Mouse (Mus musculus): ENCODE results near the gene Itfg1. TPM values are rescaled to one million over a fixed set of nuclear protein-coding genes. Genes with fewer than 3 reads are reported as not detected.
"Not testable (repeated sequence)": the region's sequence is repeated elsewhere in the genome, so short reads cannot be mapped to it uniquely, and the experiment has no call there.

The Itfg1 gene
- 10 to 100 TPM; 58.3 to 59.9 TPM for total RNA-seq (2021)
- long read RNA-seq, experiment 1, transcript Itfg1-201 (18 exons, 3,306 nt), result major isoform, 77 of 85 reads
- long read RNA-seq, experiment 1, partial matches to known transcripts, result 2 of 85 reads
- long read RNA-seq, experiment 1, other reads (novel, unspliced or antisense), result 6 of 85 reads
- long read RNA-seq, experiment 2, transcript Itfg1-201 (18 exons, 3,306 nt), result major isoform, 121 of 142 reads
- long read RNA-seq, experiment 2, partial matches to known transcripts, result 14 of 142 reads
- long read RNA-seq, experiment 2, other reads (novel, unspliced or antisense), result 6 of 142 reads

DNA sequence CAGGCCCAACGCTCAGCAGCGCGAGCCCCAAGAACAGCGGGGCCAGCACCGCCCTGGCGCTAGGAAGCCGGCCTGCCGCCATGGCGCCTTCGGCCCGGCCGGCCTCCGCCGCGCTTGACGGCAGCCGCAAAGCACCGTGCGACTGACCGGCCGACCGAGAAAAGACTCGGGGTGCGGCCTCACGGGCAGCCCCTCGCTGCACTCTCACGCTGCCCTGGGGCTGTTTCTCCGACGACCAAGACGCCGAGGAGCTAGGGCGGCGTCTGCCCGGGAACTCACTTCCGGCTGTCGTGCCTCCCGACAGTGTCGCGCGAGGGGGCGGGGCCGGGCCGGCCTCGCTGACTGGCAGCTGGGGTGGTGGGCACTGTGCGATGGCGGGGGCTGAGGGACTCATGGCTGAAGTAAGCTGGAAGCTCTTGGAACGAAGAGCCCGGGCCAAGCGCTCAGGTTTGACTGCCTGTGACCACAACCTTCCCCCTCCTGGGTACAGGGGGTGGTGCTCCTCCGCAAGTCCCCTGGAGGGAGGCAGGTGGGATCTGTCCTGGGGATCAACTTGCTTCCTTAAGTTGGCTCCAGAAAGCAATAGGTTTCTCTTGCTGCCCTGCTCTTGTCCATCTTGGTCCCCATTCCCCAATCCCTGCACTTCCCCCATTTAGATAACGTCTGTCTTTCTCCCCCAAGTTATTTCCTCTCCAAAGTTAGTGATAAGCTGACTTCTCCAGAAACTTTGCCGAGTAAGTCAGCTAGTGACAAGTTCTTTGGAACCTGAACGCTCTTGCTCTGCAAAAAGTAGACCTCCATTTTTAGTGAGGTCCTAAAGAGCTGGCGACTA, at the start of gene Itfg1, which contains the start of gene Phkb:
Itfg1 (minus strand) TSS at position 265 of the 832 bp plus-strand sequence.
Phkb (plus strand) TSS at position 303 of the 832 bp plus-strand sequence.
- peak; percentile 81 to 85 for DNase-seq (ENCODE audit: low spot score in 2 of 2)

DNA sequence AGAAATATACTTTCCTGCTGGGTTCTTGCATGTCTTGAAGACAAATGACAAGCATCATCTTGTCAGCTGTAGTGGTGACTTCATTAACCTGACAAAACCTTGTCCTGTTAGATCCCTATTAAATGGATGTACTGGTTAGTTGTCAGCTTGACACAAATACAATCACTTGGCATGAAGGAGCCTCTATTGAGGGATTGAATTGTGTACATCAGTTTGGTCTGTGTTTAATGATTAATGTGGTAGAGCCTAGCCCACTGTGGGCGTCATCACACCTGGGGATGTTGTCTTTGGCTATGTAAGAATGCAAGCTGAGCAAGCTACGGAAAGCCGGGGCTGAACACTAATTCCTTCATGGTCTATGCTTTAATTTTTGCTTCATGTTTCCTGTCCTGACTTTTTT, 44.1 kb upstream of the Itfg1 start:
- DNase-seq (ENCODE audit: low spot score in 2 of 2), result no peak

DNA sequence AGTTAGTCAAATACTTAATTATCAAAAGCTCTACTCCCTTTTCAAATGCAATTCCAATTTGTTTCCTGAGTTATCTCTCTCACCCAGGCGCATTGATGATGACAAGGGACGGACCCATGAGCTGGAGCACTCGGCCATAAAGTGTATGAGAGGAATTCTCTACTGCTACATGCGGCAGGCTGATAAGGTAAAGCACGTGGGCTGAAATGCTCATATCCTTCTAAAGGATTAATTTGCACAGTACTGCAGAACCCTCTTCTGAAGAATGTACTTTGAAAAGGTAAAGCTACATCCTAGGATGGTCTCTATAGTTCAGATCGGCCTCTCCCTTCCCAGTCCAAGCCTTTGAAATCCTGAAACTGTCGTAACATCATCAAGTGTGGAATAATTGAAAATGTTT, 38.9 kb upstream of the Itfg1 start:
- no peak for DNase-seq (ENCODE audit: low spot score in 2 of 2)

DNA sequence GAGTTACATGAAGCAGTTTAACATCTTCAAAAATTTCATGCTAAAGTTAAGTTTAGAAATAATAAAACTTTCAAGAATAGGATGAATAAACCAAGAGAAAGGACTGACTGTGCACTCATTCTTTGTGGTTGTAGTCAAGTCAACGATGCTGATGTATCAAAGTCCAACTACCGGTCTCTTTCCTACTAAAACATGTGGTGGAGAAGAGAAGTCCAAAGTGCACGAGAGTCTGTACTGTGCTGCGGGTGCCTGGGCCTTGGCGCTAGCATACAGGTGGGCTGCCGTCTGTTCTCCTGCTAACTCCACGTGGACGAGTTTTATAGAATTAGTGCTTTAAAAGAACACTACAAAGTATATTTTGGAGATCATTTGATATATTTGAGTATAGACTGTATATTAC, 37.3 kb upstream of the Itfg1 start:
- DNase-seq (ENCODE audit: low spot score in 2 of 2), result no peak

DNA sequence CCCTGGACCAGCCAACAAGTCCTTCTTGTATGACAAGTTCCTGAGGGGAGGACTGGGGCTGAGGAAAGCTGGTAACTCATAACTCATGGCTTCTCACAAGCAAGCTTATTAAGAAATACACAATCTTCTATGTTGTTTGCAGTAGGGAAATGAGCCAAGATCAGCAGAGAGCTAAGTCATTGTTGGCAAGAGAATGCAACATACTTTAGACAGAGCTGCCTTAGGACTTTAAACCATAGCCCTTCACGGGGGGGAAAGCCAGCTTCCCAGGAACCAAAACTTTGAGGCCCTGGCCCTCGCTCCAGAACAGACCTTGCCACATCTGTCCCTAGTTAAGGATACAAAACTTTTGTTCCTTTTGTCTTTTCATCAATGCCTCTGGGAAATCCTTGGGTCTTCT, 30.9 kb upstream of the Itfg1 start:
- DNase-seq (ENCODE audit: low spot score in 2 of 2), result no peak

DNA sequence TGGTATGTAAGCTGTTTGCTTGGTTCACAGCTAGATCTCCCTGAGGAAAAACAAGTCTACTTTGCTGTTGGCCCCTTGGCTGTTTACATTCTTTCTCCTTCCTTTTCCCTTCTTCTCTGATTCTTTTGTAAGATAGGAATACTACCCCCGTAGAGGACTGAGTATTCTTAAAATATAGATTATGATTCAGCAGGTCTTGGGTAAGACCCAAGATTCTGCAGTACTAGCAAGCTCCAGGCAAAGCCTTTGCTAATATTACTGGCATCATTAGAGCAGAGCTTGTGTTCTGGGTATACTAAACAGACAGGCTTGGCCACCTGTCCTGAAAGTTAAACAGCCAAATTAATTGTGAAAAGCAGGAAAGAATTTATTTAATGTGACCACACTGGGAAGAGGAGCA, 21.7 kb upstream of the Itfg1 start:
- DNase-seq (ENCODE audit: low spot score in 2 of 2), result no peak

DNA sequence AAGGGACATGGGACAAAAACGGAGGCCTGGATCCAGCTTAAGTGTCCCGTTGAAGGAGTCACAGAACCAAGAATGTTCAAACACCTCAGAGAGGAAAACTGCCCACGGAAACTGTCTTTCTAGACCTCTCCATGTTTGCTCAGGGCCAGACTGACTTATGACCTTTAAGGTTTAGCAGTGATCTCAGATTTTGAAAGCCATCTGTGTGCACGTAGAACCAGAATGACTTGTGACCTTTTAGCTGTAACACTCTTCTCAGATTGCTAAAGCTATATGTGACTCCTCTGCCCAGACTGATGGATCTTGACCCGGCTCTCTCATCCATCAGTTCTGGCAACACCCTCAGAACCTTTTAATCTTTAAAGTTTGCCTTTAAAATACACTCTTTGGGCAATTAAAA, 19.9 kb upstream of the Itfg1 start:
- DNase-seq (ENCODE audit: low spot score in 2 of 2), result no peak

DNA sequence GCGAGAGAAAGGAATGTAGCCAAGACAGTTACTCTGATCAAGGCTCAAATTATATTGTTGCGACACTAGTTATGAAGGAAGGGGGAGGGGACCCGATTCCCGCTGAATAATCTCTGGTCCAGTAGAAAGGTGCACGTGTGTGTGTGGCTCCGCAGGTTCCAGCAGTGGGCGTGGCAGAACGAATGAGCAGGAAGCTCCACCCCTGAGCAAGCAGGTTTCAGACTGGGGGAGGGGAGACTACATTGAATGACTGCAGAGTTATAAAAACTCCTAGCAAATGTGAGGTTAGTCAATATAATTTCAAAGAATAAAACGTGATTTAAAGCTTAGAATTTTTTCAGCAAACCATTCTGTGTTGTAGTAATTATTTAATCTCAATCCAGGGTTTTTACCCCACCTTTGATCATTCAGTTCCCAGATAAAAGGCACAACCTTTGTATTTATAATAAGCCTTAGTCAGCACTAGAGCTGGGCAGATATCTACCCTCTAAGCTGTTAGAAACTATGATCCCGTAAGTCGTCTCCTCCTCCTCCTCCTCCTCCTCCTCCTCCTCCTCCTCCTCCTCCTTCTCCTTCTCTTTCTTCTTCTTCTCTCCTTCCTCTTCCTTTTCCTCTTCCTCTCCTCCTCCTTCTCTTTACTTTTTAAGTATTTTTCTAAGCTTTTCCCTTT, 16.6 kb upstream of the Itfg1 start:
- DNase-seq (ENCODE audit: low spot score in 2 of 2), result not testable (repeated sequence)

DNA sequence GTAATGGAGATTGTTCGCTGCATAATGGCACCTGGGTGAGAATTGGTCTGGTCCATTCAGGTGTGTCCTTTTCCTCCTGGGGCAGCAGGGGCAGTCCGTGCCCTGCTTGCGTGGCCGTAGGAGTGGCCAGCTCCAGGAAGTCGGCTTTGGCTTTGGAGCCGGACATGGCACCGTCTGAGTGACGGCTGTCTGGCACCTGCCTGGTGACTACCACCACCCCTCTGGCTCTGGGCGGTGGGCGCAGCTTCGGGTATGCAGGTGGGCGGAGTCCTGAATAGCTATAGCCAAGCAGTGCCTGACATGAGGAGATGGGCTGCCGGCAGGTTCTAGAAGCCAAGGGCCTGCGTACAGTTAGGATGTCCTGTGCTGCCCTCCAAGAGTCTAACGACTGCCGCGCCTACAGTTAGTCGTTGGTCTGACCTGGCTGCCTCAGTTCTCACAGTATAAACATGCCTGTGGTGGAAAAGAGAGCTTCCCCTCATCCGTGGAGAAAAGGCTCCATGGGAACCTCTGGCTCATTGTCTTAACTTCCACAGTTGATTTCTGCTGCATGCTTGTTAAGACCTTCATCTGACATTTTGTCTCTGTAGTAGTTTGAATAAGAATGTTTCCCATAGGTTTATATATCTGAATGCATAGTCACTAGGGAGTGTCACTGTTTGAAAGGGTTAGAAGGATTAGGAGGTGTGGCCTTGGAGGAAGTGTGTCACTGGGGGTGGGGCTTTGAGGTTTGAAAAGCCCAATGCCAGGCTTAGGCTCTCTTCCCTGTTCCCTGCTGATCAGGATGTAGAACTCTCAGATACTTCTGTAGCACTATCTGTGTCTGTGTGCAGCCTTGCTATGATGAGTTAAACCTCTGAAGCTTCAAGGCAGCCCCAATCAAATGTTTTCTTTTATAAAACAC, 13.8 kb upstream of the Itfg1 start:
- DNase-seq (ENCODE audit: low spot score in 2 of 2), result no peak

DNA sequence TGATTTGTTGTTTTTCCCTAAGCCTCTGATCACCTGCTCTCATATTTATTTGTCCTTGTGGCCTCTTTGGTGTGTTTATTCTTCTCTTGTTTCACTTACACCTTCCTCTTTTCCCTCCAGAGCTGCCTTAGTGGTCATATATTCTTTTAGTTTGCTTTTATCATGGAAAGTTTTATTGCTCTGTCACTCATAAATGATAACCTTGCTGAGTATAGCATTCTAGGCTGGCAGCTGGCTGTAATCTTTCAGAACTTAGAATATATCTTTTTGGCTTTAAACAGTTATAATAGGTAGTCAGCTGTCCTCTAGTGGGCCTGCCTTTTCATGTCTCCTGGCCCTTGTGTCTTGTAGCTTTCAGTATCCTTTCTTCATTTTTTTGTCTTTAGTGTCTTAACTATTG, 5.2 kb upstream of the Itfg1 start:
- no peak for DNase-seq (ENCODE audit: low spot score in 2 of 2)

DNA sequence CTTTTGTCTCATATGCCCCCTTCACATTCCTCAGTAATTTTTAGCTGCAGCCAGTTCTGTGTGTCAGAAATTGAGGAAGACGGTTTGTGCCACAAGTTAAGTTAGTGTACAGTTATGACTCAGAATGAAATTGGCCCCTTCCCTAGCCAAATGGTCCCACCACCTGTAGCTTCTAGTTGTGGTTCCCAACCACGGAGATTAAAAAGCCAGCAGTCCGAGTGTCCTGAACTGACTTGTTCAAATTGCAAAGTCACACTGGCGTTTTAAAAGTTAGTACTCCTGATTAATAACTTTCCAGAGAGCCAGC, 721 bp upstream of the Itfg1 start:
- no peak for DNase-seq (ENCODE audit: low spot score in 2 of 2)

DNA sequence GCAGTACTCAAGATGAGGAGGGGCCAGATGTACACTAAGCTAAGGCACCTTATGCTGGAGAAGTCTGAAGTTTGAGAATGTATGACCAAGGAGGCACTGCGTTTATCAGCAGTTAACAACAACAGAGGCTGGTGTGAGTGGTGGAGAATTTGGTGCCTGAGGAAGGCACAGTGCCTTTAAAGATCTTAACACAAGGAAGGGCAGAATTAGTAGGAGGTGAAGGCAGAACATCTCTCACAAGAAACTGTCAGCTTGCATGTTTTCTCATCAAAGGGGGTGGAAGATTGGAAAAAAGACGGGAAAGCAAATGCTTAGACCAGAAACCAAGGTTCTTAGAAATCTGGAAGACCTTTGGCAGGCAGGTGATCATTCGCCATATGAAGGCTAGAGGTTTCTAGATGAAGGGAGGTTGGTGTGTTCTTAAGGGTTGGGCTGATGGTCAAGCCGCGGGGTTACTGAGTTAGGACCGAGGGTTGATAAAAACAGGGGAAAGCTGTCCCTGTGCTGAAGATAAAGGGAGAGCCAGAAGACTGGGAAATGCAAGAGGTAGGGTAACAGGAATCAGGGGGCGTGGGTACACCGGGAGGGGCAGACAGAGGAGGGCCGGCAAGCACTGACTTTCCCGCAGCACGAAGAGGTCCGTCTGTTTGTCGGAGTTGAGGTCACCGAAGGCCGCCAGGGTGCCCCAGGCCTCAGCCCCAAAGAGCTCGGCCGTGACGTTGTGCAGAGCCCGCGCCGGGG, 635 bp downstream of the Itfg1 start:
- no peak for DNase-seq (ENCODE audit: low spot score in 2 of 2)

DNA sequence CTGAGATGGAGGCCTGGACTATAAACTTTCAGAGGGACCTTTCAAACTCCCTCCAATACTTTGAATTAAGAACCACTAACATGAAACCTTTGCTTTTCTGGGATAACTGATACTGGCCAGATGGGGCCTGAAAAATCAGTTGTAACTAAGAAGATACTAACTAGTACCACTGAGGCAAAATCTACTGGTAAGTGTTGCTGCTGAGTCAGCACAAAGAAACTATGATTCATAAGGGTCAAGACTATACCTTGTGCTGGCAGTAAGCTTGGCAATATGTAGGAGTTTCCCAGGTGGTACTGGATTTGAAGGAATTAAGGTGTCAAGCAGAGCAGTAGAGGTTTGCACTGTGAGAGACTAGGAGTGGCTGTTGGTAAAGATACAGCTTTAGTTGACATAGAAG, 27.1 kb downstream of the Itfg1 start:
- DNase-seq (ENCODE audit: low spot score in 2 of 2), result no peak

DNA sequence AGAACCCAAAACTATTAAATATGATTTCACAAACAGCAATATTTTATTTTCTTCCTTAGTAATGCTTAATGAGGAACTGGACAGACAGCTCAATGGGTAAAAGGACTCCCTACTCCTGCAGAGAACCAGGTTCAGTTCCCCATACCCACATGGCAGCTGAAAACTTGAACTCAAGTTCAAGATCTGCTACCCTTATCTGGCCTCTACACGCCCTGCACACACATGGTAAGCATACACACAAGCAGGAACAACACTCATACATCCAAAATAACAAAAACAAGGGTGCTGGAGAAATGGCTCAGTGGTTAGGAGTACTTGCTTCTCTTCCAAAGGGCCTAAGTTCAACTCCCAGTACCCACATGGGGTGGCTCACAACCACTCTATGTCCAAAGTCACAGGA, 39.3 kb downstream of the Itfg1 start:
- no peak for DNase-seq (ENCODE audit: low spot score in 2 of 2)

DNA sequence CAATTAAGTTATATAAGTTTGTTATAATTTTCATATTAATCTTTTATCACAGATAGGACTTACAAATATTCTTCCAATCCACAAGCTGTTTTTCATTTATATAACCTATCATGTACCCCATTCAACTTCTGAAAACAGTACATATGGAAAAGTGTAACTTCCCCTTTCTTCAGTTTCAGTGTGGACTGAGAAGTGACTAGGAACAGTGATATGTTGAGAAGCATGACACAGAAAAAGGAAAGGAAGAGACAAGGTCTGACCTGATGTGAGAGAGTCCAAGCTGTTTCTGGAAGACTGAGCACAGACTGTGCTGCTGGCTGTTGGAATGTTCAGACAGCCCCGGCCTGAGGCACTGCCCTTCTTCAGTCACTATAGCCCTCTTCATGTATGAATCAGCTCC, 40.6 kb downstream of the Itfg1 start:
- DNase-seq (ENCODE audit: low spot score in 2 of 2), result no peak

DNA sequence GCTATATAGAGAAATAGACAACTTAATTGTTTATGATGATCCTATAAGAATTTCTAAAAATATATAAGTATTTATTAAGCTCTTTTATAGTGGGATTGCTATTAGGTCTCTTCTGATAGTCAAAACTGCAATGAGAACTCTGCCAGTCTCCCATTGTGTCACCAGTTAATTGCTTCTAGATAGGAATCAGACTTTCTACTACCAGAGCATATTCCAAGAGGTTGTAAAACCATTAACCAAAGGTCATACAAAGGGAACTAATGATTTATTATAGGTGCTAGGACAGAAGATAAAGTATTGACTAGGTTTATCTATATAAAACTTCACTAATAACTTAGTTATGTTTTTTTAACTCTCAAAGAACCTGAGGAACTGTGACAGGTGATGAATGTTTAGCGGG, 44.3 kb downstream of the Itfg1 start:
- DNase-seq (ENCODE audit: low spot score in 2 of 2), result not testable (repeated sequence)

DNA sequence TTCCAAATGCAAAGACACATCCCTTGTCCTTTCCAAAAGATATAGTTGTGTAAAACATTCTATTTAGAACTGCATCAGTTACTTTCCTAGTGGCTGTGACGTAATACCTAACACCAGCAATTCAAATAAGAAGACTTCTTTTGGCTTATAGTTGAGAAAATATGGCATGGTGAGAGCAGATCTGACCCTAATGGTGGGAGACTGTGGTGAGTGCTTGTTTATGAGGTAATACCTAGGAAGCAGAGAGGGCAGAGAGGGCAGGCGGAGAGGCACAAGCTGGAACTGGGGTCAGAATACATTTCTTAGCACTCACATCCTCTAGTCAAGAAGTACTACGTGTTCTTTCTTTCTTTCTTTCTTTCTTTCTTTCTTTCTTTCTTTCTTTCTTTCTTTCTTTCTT, 52.4 kb downstream of the Itfg1 start:
- DNase-seq (ENCODE audit: low spot score in 2 of 2), result no peak

DNA sequence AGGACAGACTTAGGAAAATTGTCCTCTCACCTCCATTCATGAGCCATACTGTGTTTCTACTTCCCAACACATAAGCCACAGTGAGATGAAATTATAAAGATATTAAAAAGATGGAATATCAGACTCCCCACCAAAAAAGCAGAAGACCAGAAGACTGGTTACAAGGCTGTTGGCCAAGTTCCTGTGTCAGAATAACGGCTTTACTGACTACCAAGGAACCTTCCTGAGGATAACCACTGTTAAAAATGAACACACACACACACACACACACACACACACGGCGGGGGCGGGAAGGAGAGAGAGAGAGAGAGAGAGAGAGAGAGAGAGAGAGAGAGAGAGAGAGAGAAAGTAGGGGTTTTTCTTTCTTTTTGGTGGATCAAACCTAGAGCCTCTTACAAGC, 52.8 kb downstream of the Itfg1 start:
- no peak for DNase-seq (ENCODE audit: low spot score in 2 of 2)

DNA sequence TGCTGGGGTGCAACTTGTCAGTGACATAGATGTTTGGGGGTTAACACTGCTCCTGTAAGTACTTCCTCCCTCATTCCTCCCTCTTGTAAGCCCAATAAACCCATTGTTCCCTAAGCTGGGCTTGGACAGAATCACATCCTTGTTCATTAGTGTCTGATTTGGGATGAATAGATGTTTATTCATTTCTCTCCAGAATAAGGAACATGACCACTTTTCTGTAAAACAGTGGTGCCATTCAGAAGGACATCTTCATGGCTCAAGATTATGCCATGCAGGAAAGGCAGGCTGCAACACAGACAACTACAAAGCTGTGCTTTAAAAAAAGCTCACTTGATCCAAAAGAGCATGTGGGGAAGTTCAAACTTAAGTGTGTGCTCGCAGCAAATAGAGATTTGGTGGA, 55.2 kb downstream of the Itfg1 start:
- no peak for DNase-seq (ENCODE audit: low spot score in 2 of 2)

DNA sequence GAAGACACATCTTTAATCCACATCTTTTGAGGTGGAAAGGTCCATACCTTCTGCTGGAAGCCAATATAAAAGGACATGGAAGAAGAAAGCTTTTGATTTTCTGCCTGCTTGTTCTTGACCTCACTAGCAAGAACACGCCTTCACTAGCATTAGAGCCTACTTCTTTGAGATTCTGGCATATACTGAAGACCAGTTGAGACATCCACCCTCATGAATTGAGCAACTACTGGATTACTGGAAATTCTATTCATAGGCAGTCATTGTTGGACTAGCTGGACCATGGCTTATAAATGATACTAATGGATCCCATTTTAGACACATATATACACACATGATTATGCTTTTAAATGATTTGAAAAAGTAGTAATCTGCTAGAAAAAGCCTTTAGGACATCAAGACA, 56.9 kb downstream of the Itfg1 start:
- DNase-seq (ENCODE audit: low spot score in 2 of 2), result no peak

DNA sequence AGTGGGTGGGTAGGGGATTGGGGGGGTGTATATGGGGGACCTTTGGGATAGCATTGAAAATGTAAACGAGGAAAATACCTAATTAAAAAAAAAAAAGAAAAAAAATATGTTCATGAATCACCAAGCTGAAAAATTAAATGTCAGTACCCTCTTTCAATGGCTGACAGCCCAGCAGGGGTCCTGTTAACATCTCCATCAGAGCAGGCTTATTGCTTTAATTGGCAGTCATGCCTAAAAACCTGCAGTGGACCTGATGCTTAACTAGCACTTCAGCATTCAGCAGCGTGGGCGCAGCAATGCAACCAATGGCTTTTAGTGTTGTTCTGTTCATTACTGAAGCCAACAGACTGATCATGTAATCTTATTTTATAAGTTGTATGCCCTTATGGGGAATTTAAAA, 60.6 kb downstream of the Itfg1 start:
- no peak for DNase-seq (ENCODE audit: low spot score in 2 of 2)

Measured in adrenal gland, postnatal 4 days (tissue).